ENCODE assay signal across 9 mouse cellular contexts in the genomic region with DNA sequence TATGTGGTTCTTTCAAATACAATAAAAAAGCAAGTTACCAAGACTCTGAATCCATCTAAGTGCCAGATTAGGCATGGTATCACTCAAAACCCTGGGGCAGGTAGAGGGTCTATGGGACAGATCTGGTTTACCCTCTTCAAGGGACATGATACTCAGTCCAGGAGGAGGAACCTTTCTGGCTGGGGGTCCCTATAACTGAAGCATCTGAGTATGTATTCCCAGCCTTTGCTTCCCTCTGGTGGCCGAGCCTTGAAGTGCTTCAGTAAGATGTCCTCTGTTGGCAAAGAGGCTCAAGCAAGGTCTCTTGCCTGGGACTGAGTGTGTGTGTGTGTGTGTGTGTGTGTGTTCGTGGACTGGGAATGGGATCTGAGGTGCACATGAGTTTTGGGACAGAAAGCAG.
DNase-seq lines count a peak whose midpoint lies in the region; ATAC-seq and TF ChIP-seq lines count a peak whose summit lies in the region.
"Had no signal": no experiment of that assay in that cellular context is flagged by ENCODE, and none has a peak within 500 bp of the region (broad histone marks: within the 10 kb centered on the region; RNA-seq: fewer than 3 reads in every experiment).

No protein-coding gene starts in this region.

- no peaks in the 10 kb centered on the region for H3K27me3 ChIP-seq in MEL (ENCODE audit: control insufficient read depth in 1 of 2, insufficient read depth in 2 of 2, low read length in 2 of 2)
- H3K27me3 ChIP-seq in forebrain, embryonic 15.5 days: no peaks in the 10 kb centered on the region
- no peaks in the 10 kb centered on the region for H3K27me3 ChIP-seq in hindbrain, embryonic 15.5 days

- peak; percentile 73 for ATAC-seq in forebrain, embryonic 15.5 days (replicated peaks)
- ATAC-seq in hindbrain, embryonic 15.5 days (ENCODE audit: low FRiP score, low read depth): peak; percentile 65
- ATAC-seq in megakaryocyte progenitor cell, adult 5-6 weeks (replicated peaks; ENCODE audit: poor library complexity): peak; percentile 66
- no peak for ATAC-seq in megakaryocyte, adult 5-6 weeks (ENCODE audit: poor library complexity, severe bottlenecking)

- no peaks in the 10 kb centered on the region for H3K36me3 ChIP-seq in MEL (ENCODE audit: control insufficient read depth in 1 of 2, insufficient read depth in 2 of 2, low read length in 2 of 2)
- no peaks in the 10 kb centered on the region for H3K36me3 ChIP-seq in forebrain, embryonic 15.5 days
- H3K36me3 ChIP-seq in hindbrain, embryonic 15.5 days: no peaks in the 10 kb centered on the region
- H3K36me3 ChIP-seq: embryonic facial prominence, embryonic 13.5 days had no signal

- TF ChIP-seq POLR2A in MEL (IDR thresholded peaks at IDR 0.05; ENCODE audit: control insufficient read depth in 1 of 2, insufficient read depth in 1 of 2, low read depth in 1 of 2, low read length in 2 of 2, poor library complexity in 1 of 2): no peak

- no peak overlapping the region for H3K4me3 ChIP-seq in MEL (ENCODE audit: control insufficient read depth in 1 of 2, insufficient read depth in 1 of 2, low read depth in 2 of 2, low read length in 2 of 2)
- no peak overlapping the region for H3K4me3 ChIP-seq in forebrain, embryonic 15.5 days
- no peak overlapping the region for H3K4me3 ChIP-seq in hindbrain, embryonic 15.5 days
- H3K4me3 ChIP-seq: embryonic facial prominence, embryonic 13.5 days had no signal

- TF ChIP-seq EP300 in MEL (IDR thresholded peaks at IDR 0.05; ENCODE audit: low read depth in 1 of 2, low read length in 2 of 2): no peak

- peak; percentile 28 for TF ChIP-seq RAD21 in MEL (IDR thresholded peaks at IDR 0.05; ENCODE audit: low read depth, low read length)

- H3K9ac ChIP-seq in MEL (ENCODE audit: control insufficient read depth, low read depth, low read length, poor library complexity, severe bottlenecking): no peak overlapping the region
- no peak overlapping the region for H3K9ac ChIP-seq in forebrain, embryonic 15.5 days (replicated peaks)
- H3K9ac ChIP-seq in hindbrain, embryonic 15.5 days: no peak overlapping the region
- H3K9ac ChIP-seq: embryonic facial prominence, embryonic 13.5 days had no signal

- no peak overlapping the region for H3K4me2 ChIP-seq in forebrain, embryonic 15.5 days (replicated peaks)
- H3K4me2 ChIP-seq in hindbrain, embryonic 15.5 days: no peak overlapping the region
- H3K4me2 ChIP-seq: embryonic facial prominence, embryonic 13.5 days had no signal

- no peak overlapping the region for H3K27ac ChIP-seq in MEL (ENCODE audit: control insufficient read depth, low read depth, low read length)
- H3K27ac ChIP-seq in forebrain, embryonic 15.5 days (replicated peaks): no peak overlapping the region
- no peak overlapping the region for H3K27ac ChIP-seq in hindbrain, embryonic 15.5 days (replicated peaks)
- H3K27ac ChIP-seq: embryonic facial prominence, embryonic 13.5 days had no signal

- H3K9me3 ChIP-seq in MEL (replicated peaks; ENCODE audit: insufficient read depth, low read length): no peaks in the 10 kb centered on the region
- H3K9me3 ChIP-seq in forebrain, embryonic 15.5 days: no peaks in the 10 kb centered on the region
- H3K9me3 ChIP-seq in hindbrain, embryonic 15.5 days: no peaks in the 10 kb centered on the region

- peak; percentile 10 to 32 (median 31); a peak in 4 of 6 replicates for TF ChIP-seq CTCF in MEL (IDR thresholded peaks at IDR 0.05 in 2 of 3, conservative IDR thresholded peaks at IDR 0.05 in 1 of 3; ENCODE audit: control insufficient read depth in 1 of 3, insufficient read depth in 1 of 3, low read depth in 2 of 3, low read length in 3 of 3, poor library complexity in 1 of 3, severe bottlenecking in 1 of 3)

- no peaks in the 10 kb centered on the region for H3K4me1 ChIP-seq in MEL (ENCODE audit: control insufficient read depth in 1 of 2, insufficient read depth in 2 of 2, low read length in 2 of 2)
- no peaks in the 10 kb centered on the region for H3K4me1 ChIP-seq in forebrain, embryonic 15.5 days
- no peaks in the 10 kb centered on the region for H3K4me1 ChIP-seq in hindbrain, embryonic 15.5 days (replicated peaks)

- H3K79me2 ChIP-seq in MEL (ENCODE audit: control insufficient read depth, insufficient read depth, low read length, poor library complexity): no peaks in the 10 kb centered on the region

- WGBS in forebrain, embryonic 15.5 days: 10% methylated on average over 2 of the region's 2 CpGs
- 16% methylated on average over 2 of the region's 2 CpGs for WGBS in hindbrain, embryonic 15.5 days

- peak; percentile 10 for DNase-seq in MEL (ENCODE audit: low read depth, low spot score)
- DNase-seq in brain, adult 2 months (ENCODE audit: low read depth, low spot score): peak; percentile 66
- DNase-seq in layer of hippocampus, postnatal 14 days (ENCODE audit: low spot score in 2 of 2): peak; percentile 76 to 84
- DNase-seq in right cerebral cortex, postnatal 4 days: peak; percentile 91

TF ChIP-seq in MEL, 35 proteins besides CTCF, POLR2A, EP300 and RAD21:
- TF ChIP-seq KAT2A (conservative IDR thresholded peaks at IDR 0.05; ENCODE audit: low read depth, low read length) (no peak), SMC3 (IDR thresholded peaks at IDR 0.05; ENCODE audit: low read depth, low read length) (peak; percentile 34), MXI1 (IDR thresholded peaks at IDR 0.05; ENCODE audit: low read depth, low read length) (no peak), NELFE (IDR thresholded peaks at IDR 0.05; ENCODE audit: low read depth, low read length) (no peak), NRF1 (IDR thresholded peaks at IDR 0.05; ENCODE audit: insufficient read depth, low read depth, low read length, poor library complexity, severe bottlenecking) (no peak), RCOR1 (IDR thresholded peaks at IDR 0.05; ENCODE audit: low read depth, low read length) (no peak), MAZ (IDR thresholded peaks at IDR 0.05; ENCODE audit: low read depth, low read length) (no peak), E2F4 (IDR thresholded peaks at IDR 0.05; ENCODE audit: borderline replicate concordance, low read depth, low read length) (no peak)

Comparison
In these comparisons a context has a peak if more than half of its experiments do, and no peak if none do; other contexts are left out.
1. DNase-seq: peak in every context shown above with its lines; median percentile 91 in right cerebral cortex, postnatal 4 days; 80 in layer of hippocampus, postnatal 14 days; 66 in brain, adult 2 months; 10 in MEL.